Mouse (Mus musculus) heart, embryonic 10.5 days (tissue): Measurements from ENCODE around the gene Gm21293. TPM values are rescaled to one million over a fixed set of nuclear protein-coding genes. Genes with fewer than 3 reads are reported as not detected.
"Not testable (repeated sequence)": the region's sequence is repeated elsewhere in the genome, so short reads cannot be mapped to it uniquely, and the experiment has no call there.

Source experiments
- DNase-seq: peaks from one replicate; pipeline ENCODE4 v3.0.0-alpha.2; 2017; ENCODE audit warnings: low spot score
- H3K27ac ChIP-seq: fragments of 300-500 bp; sonication (generic); 2 replicates; pipeline ENCODE4 v1.5.1; 2016; ENCODE audit warnings: mild to moderate bottlenecking
- H3K27me3 ChIP-seq: fragments of 300-500 bp; sonication (generic); 2 replicates; pipeline ENCODE4 v1.6.1; 2016; ENCODE audit warnings: mild to moderate bottlenecking; ENCODE audit not compliant: poor library complexity, insufficient read depth, severe bottlenecking
- H3K36me3 ChIP-seq: fragments of 300-500 bp; sonication (generic); 2 replicates; pipeline ENCODE4 v1.6.1; 2016; ENCODE audit warnings: mild to moderate bottlenecking, moderate library complexity
- H3K4me1 ChIP-seq: fragments of 300-500 bp; sonication (generic); 2 replicates; pipeline ENCODE4 v1.6.1; 2016; ENCODE audit warnings: mild to moderate bottlenecking
- H3K4me3 ChIP-seq: fragments of 300-500 bp; sonication (generic); 2 replicates; pipeline ENCODE4 v1.5.1; 2016; ENCODE audit warnings: mild to moderate bottlenecking, moderate library complexity
- H3K9me3 ChIP-seq: fragments of 300-500 bp; sonication (generic); 2 replicates; pipeline ENCODE4 v1.6.1; 2016; ENCODE audit warnings: mild to moderate bottlenecking, moderate library complexity
- WGBS: fragments of 180-500 bp; shearing (Covaris S2); methylation state at CpG from one replicate; pipeline ENCODE4 v1.1.7; 2016; 5-methylcytosine and 5-hydroxymethylcytosine counted together
- polyA plus RNA-seq: library from polyadenylated mRNA; unstranded; fragments of >200 nt; fragmentation: Nextera tagmentation; extraction: Ambion mirVana; gene quantifications from 2 replicates; pipeline ENCODE4 v1.2.1, GENCODE M21; 2016

Gene Gm21293
- polyA plus RNA-seq = not detected in 2 replicates

DNA sequence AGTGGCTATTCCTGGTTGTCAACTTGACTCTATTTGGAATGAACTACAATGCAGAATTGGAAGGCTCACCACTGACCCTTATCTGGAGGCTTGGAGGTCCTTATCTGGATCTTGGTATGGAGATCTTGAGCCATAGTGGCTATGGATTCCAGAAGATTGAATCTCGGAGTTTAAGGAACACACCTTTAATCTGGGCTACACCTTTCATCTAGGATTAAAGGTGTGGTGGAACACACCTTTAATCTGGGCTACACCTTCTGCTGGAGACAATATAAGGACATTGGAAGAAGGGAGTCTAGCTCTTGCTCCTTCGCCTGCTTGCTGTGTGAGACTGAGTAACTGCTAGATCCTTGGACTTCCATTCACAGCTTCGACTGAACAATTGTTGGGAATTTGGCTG, at the start of gene Gm21293:
Gene Gm21293, plus strand, starts transcription at position 301 of the 400 bp plus-strand sequence.
- DNase-seq, H3K4me3 ChIP-seq, H3K36me3 ChIP-seq, H3K27ac ChIP-seq, H3K4me1 ChIP-seq, H3K27me3 ChIP-seq, H3K9me3 ChIP-seq: not testable (repeated sequence)
- WGBS = no CpG with 5 or more reads among the region's 3 CpGs

DNA sequence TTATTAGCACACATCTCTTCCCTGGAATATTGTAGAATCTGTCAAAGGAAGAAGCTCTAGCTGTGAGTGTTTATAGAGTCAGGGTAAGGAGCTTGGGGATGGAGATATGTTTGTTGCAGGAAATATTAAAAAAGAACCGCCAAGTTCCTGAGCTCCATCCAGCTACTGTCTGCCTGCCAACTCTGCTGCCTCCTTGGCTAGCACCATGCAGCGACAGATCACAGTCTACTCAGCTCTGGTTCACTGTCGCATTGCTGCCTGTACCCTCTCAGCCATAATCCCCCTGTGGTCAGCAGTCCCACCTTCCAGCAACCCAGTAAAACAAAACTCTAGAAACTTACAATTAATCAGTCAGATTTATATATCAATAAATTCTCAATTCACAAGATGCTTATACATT, 32.7 kb upstream of the Gm21293 start:
- no peak for DNase-seq
- Histone ChIP-seq H3K9me3 (no peaks in the 10 kb centered on the region), H3K4me3 (no peak overlapping the region), H3K27me3 (no peaks in the 10 kb centered on the region), H3K36me3 (no peaks in the 10 kb centered on the region), H3K27ac (no peak overlapping the region), H3K4me1 (no peaks in the 10 kb centered on the region)
- WGBS = 66% methylated on average over 3 of the region's 3 CpGs

DNA sequence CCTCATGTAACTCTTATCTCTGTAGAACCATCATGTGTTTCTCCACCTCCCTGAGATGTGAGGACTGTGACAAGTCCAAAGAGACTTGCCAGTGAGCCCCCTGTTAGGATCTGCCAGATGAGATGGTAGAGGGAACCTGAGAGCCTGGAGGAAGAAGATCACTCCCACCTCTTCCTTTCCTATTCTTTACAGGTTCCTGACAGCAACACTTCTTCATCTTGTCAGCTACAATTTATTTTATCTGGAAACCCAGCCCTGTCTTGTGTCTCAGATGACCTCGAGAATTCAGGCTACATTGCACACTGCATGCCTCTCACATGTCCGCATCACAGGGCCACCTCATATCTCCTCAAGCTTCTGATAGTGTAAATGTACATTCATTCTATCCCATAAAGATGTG, 24.5 kb upstream of the Gm21293 start:
- Histone ChIP-seq H3K27ac (no peak overlapping the region), H3K36me3 (no peaks in the 10 kb centered on the region), H3K27me3 (no peaks in the 10 kb centered on the region), H3K4me3 (no peak overlapping the region), H3K9me3 (no peaks in the 10 kb centered on the region), H3K4me1 (0 out of 2 replicates have a peak, but pooled peaks cover 3% of the 10 kb centered on the region)
- WGBS = 51% methylated on average over 2 of the region's 2 CpGs
- no peak for DNase-seq

DNA sequence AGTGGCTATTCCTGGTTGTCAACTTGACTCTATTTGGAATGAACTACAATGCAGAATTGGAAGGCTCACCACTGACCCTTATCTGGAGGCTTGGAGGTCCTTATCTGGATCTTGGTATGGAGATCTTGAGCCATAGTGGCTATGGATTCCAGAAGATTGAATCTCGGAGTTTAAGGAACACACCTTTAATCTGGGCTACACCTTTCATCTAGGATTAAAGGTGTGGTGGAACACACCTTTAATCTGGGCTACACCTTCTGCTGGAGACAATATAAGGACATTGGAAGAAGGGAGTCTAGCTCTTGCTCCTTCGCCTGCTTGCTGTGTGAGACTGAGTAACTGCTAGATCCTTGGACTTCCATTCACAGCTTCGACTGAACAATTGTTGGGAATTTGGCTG, 8.4 kb downstream of the Gm21293 start, which contains the start of gene Gm6763:
Gene Gm6763, plus strand, starts transcription at position 301 of the 400 bp plus-strand sequence.
- WGBS = no CpG with 5 or more reads among the region's 3 CpGs

DNA sequence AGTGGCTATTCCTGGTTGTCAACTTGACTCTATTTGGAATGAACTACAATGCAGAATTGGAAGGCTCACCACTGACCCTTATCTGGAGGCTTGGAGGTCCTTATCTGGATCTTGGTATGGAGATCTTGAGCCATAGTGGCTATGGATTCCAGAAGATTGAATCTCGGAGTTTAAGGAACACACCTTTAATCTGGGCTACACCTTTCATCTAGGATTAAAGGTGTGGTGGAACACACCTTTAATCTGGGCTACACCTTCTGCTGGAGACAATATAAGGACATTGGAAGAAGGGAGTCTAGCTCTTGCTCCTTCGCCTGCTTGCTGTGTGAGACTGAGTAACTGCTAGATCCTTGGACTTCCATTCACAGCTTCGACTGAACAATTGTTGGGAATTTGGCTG, 16.9 kb downstream of the Gm21293 start, which contains the start of gene Gm8764:
Gene Gm8764, plus strand, starts transcription at position 301 of the 400 bp plus-strand sequence.
- H3K4me3 ChIP-seq, H3K27ac ChIP-seq, H3K9me3 ChIP-seq, H3K27me3 ChIP-seq, H3K36me3 ChIP-seq, DNase-seq, H3K4me1 ChIP-seq: not testable (repeated sequence)
- WGBS = no CpG with 5 or more reads among the region's 3 CpGs

More for the DNA sequence above, 8.4 kb downstream of the Gm21293 start, which contains the start of gene Gm6763:
- H3K4me1 ChIP-seq, H3K27me3 ChIP-seq, H3K9me3 ChIP-seq, DNase-seq, H3K4me3 ChIP-seq, H3K27ac ChIP-seq, H3K36me3 ChIP-seq: not testable (repeated sequence)

DNA sequence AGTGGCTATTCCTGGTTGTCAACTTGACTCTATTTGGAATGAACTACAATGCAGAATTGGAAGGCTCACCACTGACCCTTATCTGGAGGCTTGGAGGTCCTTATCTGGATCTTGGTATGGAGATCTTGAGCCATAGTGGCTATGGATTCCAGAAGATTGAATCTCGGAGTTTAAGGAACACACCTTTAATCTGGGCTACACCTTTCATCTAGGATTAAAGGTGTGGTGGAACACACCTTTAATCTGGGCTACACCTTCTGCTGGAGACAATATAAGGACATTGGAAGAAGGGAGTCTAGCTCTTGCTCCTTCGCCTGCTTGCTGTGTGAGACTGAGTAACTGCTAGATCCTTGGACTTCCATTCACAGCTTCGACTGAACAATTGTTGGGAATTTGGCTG, 25.4 kb downstream of the Gm21293 start, which contains the start of gene Gm21304:
Gene Gm21304, plus strand, starts transcription at position 301 of the 400 bp plus-strand sequence.
- DNase-seq, H3K4me3 ChIP-seq, H3K36me3 ChIP-seq, H3K4me1 ChIP-seq, H3K9me3 ChIP-seq, H3K27ac ChIP-seq, H3K27me3 ChIP-seq: not testable (repeated sequence)
- WGBS = no CpG with 5 or more reads among the region's 3 CpGs

DNA sequence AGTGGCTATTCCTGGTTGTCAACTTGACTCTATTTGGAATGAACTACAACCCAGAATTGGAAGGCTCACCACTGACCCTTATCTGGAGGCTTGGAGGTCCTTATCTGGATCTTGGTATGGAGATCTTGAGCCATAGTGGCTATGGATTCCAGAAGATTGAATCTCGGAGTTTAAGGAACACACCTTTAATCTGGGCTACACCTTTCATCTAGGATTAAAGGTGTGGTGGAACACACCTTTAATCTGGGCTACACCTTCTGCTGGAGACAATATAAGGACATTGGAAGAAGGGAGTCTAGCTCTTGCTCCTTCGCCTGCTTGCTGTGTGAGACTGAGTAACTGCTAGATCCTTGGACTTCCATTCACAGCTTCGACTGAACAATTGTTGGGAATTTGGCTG, 33.9 kb downstream of the Gm21293 start, which contains the start of gene Gm21312:
Gene Gm21312, plus strand, starts transcription at position 301 of the 400 bp plus-strand sequence.
- H3K4me1 ChIP-seq, DNase-seq, H3K27me3 ChIP-seq, H3K36me3 ChIP-seq, H3K4me3 ChIP-seq, H3K9me3 ChIP-seq, H3K27ac ChIP-seq: not testable (repeated sequence)
- no CpG with 5 or more reads among the region's 3 CpGs for WGBS

DNA sequence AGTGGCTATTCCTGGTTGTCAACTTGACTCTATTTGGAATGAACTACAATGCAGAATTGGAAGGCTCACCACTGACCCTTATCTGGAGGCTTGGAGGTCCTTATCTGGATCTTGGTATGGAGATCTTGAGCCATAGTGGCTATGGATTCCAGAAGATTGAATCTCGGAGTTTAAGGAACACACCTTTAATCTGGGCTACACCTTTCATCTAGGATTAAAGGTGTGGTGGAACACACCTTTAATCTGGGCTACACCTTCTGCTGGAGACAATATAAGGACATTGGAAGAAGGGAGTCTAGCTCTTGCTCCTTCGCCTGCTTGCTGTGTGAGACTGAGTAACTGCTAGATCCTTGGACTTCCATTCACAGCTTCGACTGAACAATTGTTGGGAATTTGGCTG, 42.4 kb downstream of the Gm21293 start, which contains the start of gene Gm20765:
Gene Gm20765, plus strand, starts transcription at position 301 of the 400 bp plus-strand sequence.
- not testable (repeated sequence) for H3K9me3 ChIP-seq, H3K27ac ChIP-seq, H3K4me3 ChIP-seq, H3K4me1 ChIP-seq, DNase-seq, H3K36me3 ChIP-seq, H3K27me3 ChIP-seq
- no CpG with 5 or more reads among the region's 3 CpGs for WGBS

DNA sequence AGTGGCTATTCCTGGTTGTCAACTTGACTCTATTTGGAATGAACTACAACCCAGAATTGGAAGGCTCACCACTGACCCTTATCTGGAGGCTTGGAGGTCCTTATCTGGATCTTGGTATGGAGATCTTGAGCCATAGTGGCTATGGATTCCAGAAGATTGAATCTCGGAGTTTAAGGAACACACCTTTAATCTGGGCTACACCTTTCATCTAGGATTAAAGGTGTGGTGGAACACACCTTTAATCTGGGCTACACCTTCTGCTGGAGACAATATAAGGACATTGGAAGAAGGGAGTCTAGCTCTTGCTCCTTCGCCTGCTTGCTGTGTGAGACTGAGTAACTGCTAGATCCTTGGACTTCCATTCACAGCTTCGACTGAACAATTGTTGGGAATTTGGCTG, 51.0 kb downstream of the Gm21293 start, which contains the start of gene Gm4340:
Gene Gm4340, plus strand, starts transcription at position 301 of the 400 bp plus-strand sequence.
- H3K4me1 ChIP-seq, H3K27ac ChIP-seq, H3K36me3 ChIP-seq, H3K9me3 ChIP-seq, H3K27me3 ChIP-seq, H3K4me3 ChIP-seq, DNase-seq: not testable (repeated sequence)
- no CpG with 5 or more reads among the region's 3 CpGs for WGBS

Other genes starting within 250 kb of the Gm21293 start
- not detected in 2 replicates for gene Gm6763, start 8.5 kb downstream of the Gm21293 start, polyA plus RNA-seq
- gene Gm8764, start 17.0 kb downstream of the Gm21293 start, polyA plus RNA-seq = not detected in 2 replicates
- not detected in 2 replicates for gene Gm21304, start 25.5 kb downstream of the Gm21293 start, polyA plus RNA-seq
- not detected in 2 replicates for gene Gm21312, start 34.0 kb downstream of the Gm21293 start, polyA plus RNA-seq
- not detected in 2 replicates for gene Gm20765, start 42.5 kb downstream of the Gm21293 start, polyA plus RNA-seq
- gene Gm4340, start 51.1 kb downstream of the Gm21293 start, polyA plus RNA-seq = not detected in 2 replicates